Mouse (Mus musculus) heart, postnatal 0 days (tissue): ENCODE measurements around the gene Dthd1. TPM values are rescaled to one million over a fixed set of nuclear protein-coding genes. Genes with fewer than 3 reads are reported as not detected.

Source experiments
- ATAC-seq: fragments of 200-750 bp; cut with Nextera tagmentation; 2 replicates; pipeline ENCODE4 v1.8.0; 2017; ENCODE audit warnings: low read depth, moderate number of reproducible peaks, moderate library complexity; ENCODE audit not compliant: insufficient read depth
- DNase-seq: peaks from one replicate; pipeline ENCODE4 v3.0.0-alpha.2; 2016; ENCODE audit warnings: low spot score
- H3K27ac ChIP-seq: fragments of 300-500 bp; sonication (generic); 2 replicates; pipeline ENCODE4 v1.5.1; 2014; ENCODE audit warnings: low read depth, mild to moderate bottlenecking
- H3K27me3 ChIP-seq: fragments of 300-500 bp; sonication (generic); 2 replicates; pipeline ENCODE4 v1.6.1; 2014; ENCODE audit warnings: low read length, mixed read lengths; ENCODE audit not compliant: control insufficient read depth, insufficient read depth
- H3K36me3 ChIP-seq: fragments of 300-500 bp; sonication (generic); replicated peaks from 2 replicates; pipeline ENCODE4 v1.6.1; 2014; ENCODE audit warnings: low read length, mixed read lengths; ENCODE audit not compliant: control insufficient read depth, insufficient read depth
- H3K4me1 ChIP-seq: fragments of 300-500 bp; sonication (generic); 2 replicates; pipeline ENCODE4 v1.6.1; 2014; ENCODE audit warnings: antibody characterized with exemption; ENCODE audit not compliant: control insufficient read depth, insufficient read depth
- H3K4me2 ChIP-seq: fragments of 300-500 bp; sonication (generic); 2 replicates; pipeline ENCODE4 v1.6.1; 2014; ENCODE audit warnings: low read depth, mild to moderate bottlenecking, low read length, moderate library complexity
- H3K4me3 ChIP-seq: fragments of 300-500 bp; sonication (generic); 2 replicates; pipeline ENCODE4 v1.5.1; 2014; ENCODE audit warnings: low read depth, low read length
- H3K9ac ChIP-seq: fragments of 300-500 bp; sonication (generic); replicated peaks from 2 replicates; pipeline ENCODE4 v1.6.1; 2014; ENCODE audit warnings: low read depth, low read length, mixed read lengths
- H3K9me3 ChIP-seq: fragments of 300-500 bp; sonication (generic); replicated peaks from 2 replicates; pipeline ENCODE4 v1.6.1; 2016; ENCODE audit warnings: low read length; ENCODE audit not compliant: control insufficient read depth
- CTCF ChIP-seq: IDR thresholded peaks from 2 replicates; pipeline ENCODE4 v1.5.1; 2016; ENCODE audit warnings: antibody characterized with exemption, control low read depth, low read depth
- EP300 ChIP-seq: IDR thresholded peaks from 2 replicates; pipeline ENCODE4 v1.6.1; 2016; ENCODE audit warnings: antibody characterized with exemption, low read depth
- WGBS: fragments of 180-500 bp; shearing (Covaris S2); extraction: QIAGEN DNeasy Blood & Tissue Kit; methylation state at CpG from one replicate; pipeline ENCODE4 v1.1.7; 2014; 5-methylcytosine and 5-hydroxymethylcytosine counted together
- polyA plus RNA-seq: library from polyadenylated mRNA; unstranded; fragments of >200 nt; fragmentation: Nextera tagmentation; extraction: Ambion mirVana; gene quantifications from 2 replicates; pipeline ENCODE4 v1.2.1, GENCODE M21; 2015
- total RNA-seq: library from RNA; depleted of rRNA; stranded (reverse); fragments of >200 nt; gene quantifications from 2 replicates; pipeline ENCODE4 v1.2.3, GENCODE M21; 2014; ENCODE audit warnings: low replicate concordance

The Dthd1 gene
- total and polyA plus RNA-seq, 2 experiments from 2014 or later: not detected

DNA sequence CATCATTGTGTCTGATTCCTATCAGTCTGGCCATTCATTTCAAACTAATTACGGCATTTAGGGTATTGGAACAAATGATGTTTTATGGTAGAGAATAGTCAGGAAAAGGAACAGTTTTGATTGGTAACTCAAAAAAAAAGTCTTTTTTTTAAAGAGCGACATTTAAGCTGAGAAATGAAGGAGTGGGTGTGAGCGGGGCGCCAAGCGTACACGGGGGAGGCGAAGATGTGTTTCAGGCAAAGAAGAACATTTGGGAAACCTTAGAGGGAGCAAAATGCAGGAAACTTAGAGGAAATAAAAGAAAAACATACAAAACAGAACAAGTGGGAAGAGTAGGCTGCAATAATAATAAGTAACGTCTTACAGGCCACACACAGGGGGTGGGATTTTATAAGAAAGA is 35.8 kb upstream of the Dthd1 start:
- ATAC-seq (no peak), DNase-seq (no peak)
- Histone ChIP-seq H3K4me3 (no peak overlapping the region), H3K4me2 (no peak overlapping the region), H3K27me3 (no peaks in the 10 kb centered on the region), H3K27ac (no peak overlapping the region), H3K9ac (no peak overlapping the region), H3K36me3 (no peaks in the 10 kb centered on the region), H3K9me3 (no peaks in the 10 kb centered on the region), H3K4me1 (no peaks in the 10 kb centered on the region)
- TF ChIP-seq CTCF (no peak), EP300 (no peak)
- WGBS: 81% methylated on average over 8 of the region's 8 CpGs

DNA sequence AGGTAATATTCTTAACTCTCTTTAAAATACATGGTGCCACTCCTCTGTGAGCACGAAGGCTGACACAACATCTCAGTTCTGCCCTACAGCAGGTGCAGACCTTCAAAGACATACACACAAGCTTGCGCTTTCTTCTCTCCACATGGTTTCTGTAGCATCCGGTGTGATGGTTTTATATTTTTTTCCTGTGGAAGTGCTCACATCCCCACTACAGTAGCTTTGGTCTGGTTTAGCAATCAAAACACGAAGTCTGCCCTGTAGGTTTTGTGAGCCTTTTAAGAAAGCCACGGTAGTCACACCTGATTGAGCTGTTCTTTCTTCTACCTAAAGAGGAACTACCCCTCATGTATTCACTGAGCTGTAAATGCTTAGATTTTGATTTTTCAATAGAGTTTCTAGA is 34.9 kb upstream of the Dthd1 start:
- Histone ChIP-seq H3K4me3 (no peak overlapping the region), H3K9ac (no peak overlapping the region), H3K4me2 (no peak overlapping the region), H3K27me3 (no peaks in the 10 kb centered on the region), H3K27ac (no peak overlapping the region), H3K4me1 (no peaks in the 10 kb centered on the region), H3K9me3 (no peaks in the 10 kb centered on the region), H3K36me3 (no peaks in the 10 kb centered on the region)
- TF ChIP-seq EP300: no peak
- no peak for TF ChIP-seq CTCF
- DNase-seq (no peak), ATAC-seq (no peak)
- 70% methylated on average over 5 of the region's 5 CpGs for WGBS

DNA sequence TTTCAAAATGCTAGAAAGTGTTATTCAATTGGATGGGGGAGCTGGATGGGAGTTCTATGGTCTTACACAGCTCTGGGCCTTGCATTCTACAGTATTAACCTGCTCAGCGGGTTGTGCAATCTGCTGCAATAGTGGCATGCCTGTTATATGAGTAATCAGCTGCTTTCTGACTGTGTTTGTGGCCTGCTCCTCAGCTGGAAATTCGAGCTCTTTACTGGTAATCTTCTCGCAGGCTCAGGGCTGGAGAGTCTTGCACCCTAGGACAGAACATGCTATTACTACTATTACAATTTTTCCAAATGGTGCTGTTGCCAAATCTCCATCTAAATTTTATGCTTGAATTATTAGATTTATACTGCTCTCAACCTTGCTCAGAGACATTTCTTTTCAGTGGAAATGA is 26.8 kb upstream of the Dthd1 start:
- no peak for ATAC-seq
- 67% methylated on average over 3 of the region's 3 CpGs for WGBS
- no peak overlapping the region for H3K9ac ChIP-seq
- no peaks in the 10 kb centered on the region for H3K36me3 ChIP-seq
- H3K27ac ChIP-seq: no peak overlapping the region
- H3K27me3 ChIP-seq: no peaks in the 10 kb centered on the region
- H3K9me3 ChIP-seq: no peaks in the 10 kb centered on the region
- TF ChIP-seq EP300 (no peak), CTCF (no peak)
- H3K4me1 ChIP-seq: no peaks in the 10 kb centered on the region
- H3K4me3 ChIP-seq: no peak overlapping the region
- H3K4me2 ChIP-seq: no peak overlapping the region
- DNase-seq: no peak

DNA sequence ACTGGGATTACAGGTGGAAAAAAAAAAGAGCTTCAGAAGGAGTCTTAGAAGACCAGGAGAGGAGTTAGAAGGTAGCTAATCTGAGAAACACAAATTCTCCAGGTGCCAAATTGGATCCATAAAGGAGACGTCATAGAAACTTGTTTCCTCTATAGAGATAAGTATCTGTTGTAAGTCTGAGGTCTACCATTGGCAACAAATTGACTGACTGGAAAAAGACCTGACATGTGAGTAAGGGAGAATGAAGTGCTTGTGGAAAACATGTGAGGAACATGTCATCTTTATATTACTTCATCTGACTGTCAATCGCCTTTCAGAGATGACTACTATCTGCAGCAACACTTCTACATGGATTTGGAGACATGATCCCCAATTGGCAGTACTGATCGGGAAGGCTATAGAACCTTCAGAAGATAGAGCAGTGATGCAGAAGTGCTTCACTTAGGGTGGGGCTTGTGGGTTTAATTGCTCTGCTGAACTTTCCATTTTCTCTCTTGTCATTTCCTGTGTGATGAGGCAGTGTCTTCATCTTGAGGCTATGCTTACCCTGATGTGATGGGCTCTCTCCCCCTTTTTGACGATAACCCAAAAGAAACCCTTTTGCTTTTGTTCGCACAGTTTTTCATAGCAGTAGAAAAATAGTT is 22.6 kb upstream of the Dthd1 start:
- H3K4me2 ChIP-seq: no peak overlapping the region
- TF ChIP-seq CTCF (no peak), EP300 (no peak)
- WGBS: 85% methylated on average over 5 of the region's 5 CpGs
- no peak overlapping the region for H3K4me3 ChIP-seq
- no peak for DNase-seq
- no peaks in the 10 kb centered on the region for H3K27me3 ChIP-seq
- no peak overlapping the region for H3K27ac ChIP-seq
- H3K9ac ChIP-seq: no peak overlapping the region
- H3K4me1 ChIP-seq: no peaks in the 10 kb centered on the region
- no peaks in the 10 kb centered on the region for H3K9me3 ChIP-seq
- ATAC-seq: no peak
- H3K36me3 ChIP-seq: no peaks in the 10 kb centered on the region

DNA sequence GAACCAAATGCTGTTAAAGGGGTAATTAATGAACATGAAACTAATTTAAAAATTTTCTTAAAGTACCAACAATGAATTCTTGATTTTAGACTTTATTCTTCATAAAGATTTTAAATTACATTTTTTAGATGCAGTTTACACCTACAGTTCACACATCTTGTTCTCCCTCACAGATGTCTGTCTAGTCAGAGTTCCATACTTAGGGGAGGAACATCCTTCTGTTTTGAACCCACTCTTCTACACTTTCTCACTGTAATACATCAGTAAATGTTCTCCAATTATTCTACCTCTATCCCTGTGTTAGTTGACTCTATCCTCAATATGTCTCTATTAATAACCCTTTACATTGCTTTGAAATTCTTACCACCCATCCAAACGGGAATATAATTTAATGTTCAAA is 20.8 kb upstream of the Dthd1 start:
- H3K4me3 ChIP-seq: no peak overlapping the region
- no peak overlapping the region for H3K9ac ChIP-seq
- no peak for DNase-seq
- no peak for ATAC-seq
- H3K9me3 ChIP-seq: no peaks in the 10 kb centered on the region
- no peak overlapping the region for H3K27ac ChIP-seq
- H3K4me2 ChIP-seq: no peak overlapping the region
- H3K27me3 ChIP-seq: no peaks in the 10 kb centered on the region
- H3K4me1 ChIP-seq: no peaks in the 10 kb centered on the region
- H3K36me3 ChIP-seq: no peaks in the 10 kb centered on the region
- 67% methylated on average over 1 of the region's 1 CpGs for WGBS
- TF ChIP-seq CTCF (no peak), EP300 (no peak)

DNA sequence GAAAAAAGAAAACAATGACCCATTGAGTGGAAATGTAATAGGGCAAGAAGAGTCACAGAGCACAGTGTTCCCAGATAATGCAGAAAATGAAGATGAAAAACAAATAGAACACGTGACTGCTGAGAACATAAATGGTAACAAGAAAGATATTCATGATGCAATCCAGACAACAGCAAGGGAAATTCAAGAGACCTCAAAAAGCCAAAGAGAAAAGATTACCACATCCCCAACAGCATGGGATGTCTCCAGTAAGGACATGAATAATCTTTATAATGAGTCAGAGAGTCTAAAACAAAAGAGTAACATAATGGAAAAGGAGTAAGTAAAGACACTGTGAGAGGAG is 420 bp downstream of the Dthd1 start:
- no peak overlapping the region for H3K9ac ChIP-seq
- no peak for ATAC-seq
- H3K36me3 ChIP-seq: no peaks in the 10 kb centered on the region
- H3K27ac ChIP-seq: no peak overlapping the region
- no peaks in the 10 kb centered on the region for H3K27me3 ChIP-seq
- WGBS: 43% methylated on average over 1 of the region's 1 CpGs
- no peak overlapping the region for H3K4me2 ChIP-seq
- TF ChIP-seq CTCF (no peak), EP300 (no peak)
- no peak for DNase-seq
- no peaks in the 10 kb centered on the region for H3K9me3 ChIP-seq
- no peaks in the 10 kb centered on the region for H3K4me1 ChIP-seq
- H3K4me3 ChIP-seq: no peak overlapping the region
